Mouse (Mus musculus): ENCODE data around the gene Ptgdr2. TPM values are rescaled to one million over a fixed set of nuclear protein-coding genes. Genes with fewer than 3 reads are reported as not detected.

Ptgdr2 gene
- total RNA-seq, 2 experiments from 2014 or later, result 0.22 to 0.26 TPM

DNA sequence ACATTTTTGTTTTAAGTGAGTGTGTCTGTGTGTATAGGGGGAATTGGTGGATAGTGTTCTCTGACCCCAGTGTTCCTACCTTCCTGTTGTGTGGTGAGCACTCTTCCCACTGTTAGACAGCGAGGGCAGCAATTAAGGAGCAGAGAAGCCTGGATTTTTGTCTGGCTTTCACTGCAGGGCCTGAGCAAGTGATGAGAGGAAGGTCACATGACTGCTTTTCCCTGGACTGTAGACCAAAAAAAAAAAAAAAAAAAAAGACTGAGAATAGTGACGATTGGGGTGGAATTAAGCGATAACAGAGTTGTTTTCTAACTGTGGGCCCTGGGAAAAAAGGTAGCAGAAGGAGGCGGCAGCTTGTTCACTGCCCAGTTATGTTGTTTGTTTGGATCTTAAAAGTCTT lies 10.3 kb upstream of the Ptgdr2 start:
- DNase-seq (ENCODE audit: extremely low spot score in 1 of 2, low spot score in 1 of 2), result no peak

GRCm38 (mm10) chr19:10930641-10931040 lies 6.3 kb upstream of the Ptgdr2 start:
- DNase-seq (ENCODE audit: extremely low spot score in 1 of 2, low spot score in 1 of 2), result no peak

- no peak for DNase-seq (ENCODE audit: extremely low spot score in 1 of 2, low spot score in 1 of 2)
Measured at GRCm38 (mm10) chr19:10935029-10935428, 1.9 kb upstream of the Ptgdr2 start.

GRCm38 (mm10) chr19:10936077-10936476 lies 883 bp upstream of the Ptgdr2 start:
- DNase-seq (ENCODE audit: extremely low spot score in 1 of 2, low spot score in 1 of 2), result no peak

- no peak for DNase-seq (ENCODE audit: extremely low spot score in 1 of 2, low spot score in 1 of 2)
Measured at GRCm38 (mm10) chr19:10938771-10939170, 1.8 kb downstream of the Ptgdr2 start.

DNA sequence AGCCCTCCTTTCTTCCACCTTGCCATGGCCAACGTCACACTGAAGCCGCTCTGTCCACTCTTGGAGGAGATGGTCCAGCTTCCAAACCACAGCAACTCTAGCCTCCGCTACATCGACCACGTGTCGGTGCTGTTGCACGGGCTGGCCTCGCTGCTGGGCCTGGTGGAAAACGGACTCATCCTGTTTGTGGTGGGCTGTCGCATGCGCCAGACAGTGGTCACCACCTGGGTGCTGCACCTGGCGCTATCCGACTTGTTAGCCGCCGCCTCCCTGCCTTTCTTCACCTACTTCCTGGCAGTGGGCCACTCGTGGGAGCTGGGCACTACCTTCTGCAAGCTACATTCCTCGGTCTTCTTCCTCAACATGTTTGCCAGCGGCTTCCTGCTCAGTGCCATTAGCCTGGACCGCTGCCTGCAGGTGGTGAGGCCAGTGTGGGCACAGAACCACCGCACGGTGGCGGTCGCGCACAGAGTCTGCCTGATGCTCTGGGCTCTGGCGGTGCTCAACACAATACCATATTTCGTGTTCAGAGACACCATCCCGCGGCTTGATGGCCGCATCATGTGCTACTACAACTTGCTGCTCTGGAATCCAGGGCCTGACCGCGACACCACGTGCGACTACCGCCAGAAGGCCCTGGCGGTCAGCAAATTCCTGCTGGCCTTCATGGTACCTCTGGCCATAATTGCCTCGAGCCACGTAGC lies 3.3 kb downstream of the Ptgdr2 start:
- peak; percentile 49 to 71 for DNase-seq (ENCODE audit: extremely low spot score in 1 of 2, low spot score in 1 of 2)

- peak; percentile 20 to 26 for DNase-seq (ENCODE audit: extremely low spot score in 1 of 2, low spot score in 1 of 2)
Measured at GRCm38 (mm10) chr19:10940801-10941457, 4.0 kb downstream of the Ptgdr2 start.

- DNase-seq (ENCODE audit: extremely low spot score in 1 of 2, low spot score in 1 of 2), result no peak
Measured at GRCm38 (mm10) chr19:10943955-10944354, 7.0 kb downstream of the Ptgdr2 start.

GRCm38 (mm10) chr19:10946506-10946905 lies 9.5 kb downstream of the Ptgdr2 start:
- DNase-seq (ENCODE audit: extremely low spot score in 1 of 2, low spot score in 1 of 2), result no peak

- DNase-seq (ENCODE audit: extremely low spot score in 1 of 2, low spot score in 1 of 2), result no peak
Measured at GRCm38 (mm10) chr19:10947219-10947618, 10.3 kb downstream of the Ptgdr2 start.

GRCm38 (mm10) chr19:10948416-10948815 lies 11.5 kb downstream of the Ptgdr2 start:
- no peak for DNase-seq (ENCODE audit: extremely low spot score in 1 of 2, low spot score in 1 of 2)

DNA sequence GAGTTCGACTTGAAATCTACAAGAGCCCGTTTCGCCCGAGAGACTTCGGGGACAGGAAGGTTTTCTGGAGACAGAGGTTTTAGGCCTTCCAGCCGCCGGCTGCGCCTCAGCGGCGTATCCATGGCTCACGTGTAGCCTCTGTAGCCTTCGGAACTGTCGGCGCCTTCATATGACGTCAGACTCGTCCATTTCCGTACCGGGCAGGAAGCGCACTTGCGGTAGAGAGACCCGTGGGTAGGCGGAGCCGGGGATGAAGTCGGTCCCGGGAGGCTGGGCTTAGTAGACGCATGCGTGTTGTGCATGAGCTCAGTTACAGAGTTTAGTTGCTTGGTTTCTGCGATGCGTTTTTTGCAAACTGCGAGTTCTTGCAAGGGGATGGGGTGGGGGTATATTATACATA lies 12.2 kb downstream of the Ptgdr2 start, which contains the start of gene Ccdc86:
TSS of gene Ccdc86 (minus strand) at position 155 of the 400 bp plus-strand sequence.
- peak; percentile 88 to 95 for DNase-seq (ENCODE audit: extremely low spot score in 1 of 2, low spot score in 1 of 2)

DNA sequence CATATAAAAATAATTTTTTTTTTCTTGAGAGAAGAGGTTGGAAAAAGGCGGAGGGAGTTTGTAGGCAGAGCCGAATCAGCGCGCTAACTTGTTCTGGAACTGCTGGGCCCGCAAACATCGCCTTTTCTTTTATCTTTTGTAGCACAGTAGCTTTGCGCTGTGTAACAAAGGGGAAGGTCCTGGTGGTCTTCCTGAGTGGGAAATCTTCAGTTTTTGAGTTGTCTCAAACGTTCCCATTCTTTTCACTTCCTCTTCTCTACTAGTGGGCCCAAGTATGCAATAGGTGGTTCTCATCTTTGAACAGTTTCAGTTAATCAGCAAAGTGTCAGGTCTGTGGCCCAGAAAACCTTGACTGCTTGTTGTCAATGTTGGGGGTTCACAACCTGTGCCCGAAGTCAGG lies 12.6 kb downstream of the Ptgdr2 start:
- no peak for DNase-seq (ENCODE audit: extremely low spot score in 1 of 2, low spot score in 1 of 2)

GRCm38 (mm10) chr19:10952021-10952939 lies 15.3 kb downstream of the Ptgdr2 start:
- DNase-seq (ENCODE audit: extremely low spot score in 1 of 2, low spot score in 1 of 2), result peak in 1 of 2 experiments; percentile 12

DNA sequence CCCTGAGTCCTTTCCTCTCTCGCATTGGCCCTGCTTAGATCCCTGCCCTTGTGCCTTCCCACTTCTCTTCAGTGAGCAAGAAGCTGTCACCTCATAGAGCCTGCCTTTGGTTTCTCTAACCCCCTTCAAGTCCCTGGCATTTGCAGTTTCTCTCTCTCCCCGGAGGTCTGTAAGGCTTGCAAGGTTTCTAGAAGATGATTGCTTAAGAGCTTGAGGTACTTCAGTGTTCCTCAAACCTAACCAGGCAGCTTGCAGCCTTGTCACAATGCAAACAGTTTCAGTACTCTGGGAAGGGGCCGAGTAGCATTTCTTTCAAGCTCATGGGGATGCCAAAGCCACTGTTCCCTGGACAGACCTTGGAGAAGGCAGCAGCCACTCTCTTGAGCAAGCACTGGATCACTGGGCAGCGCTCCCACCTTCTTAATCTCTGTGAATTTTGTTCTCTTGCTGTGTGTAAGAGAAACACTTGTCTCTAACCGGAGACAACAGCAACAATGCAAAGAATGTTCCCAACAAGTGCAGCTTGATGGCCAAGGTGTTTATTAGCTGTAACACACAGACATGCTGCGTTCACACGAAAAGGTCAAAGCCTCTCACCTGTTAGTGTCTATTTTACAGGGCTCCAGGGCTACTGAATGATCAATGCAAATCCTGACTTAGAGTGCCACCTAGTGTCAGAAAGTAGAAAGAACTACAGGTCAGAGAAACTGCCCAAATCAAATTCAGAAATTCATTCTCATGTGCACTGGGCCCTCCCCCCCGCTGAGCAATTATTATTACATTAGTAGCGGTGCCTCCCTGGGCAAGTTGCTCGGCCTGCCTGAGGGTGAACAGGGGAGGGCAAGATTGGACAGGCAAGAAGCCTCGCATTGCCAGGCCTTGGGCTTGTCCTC lies 22.4 kb downstream of the Ptgdr2 start:
- DNase-seq (ENCODE audit: extremely low spot score in 1 of 2, low spot score in 1 of 2), result peak in 1 of 2 experiments; percentile 33

DNA sequence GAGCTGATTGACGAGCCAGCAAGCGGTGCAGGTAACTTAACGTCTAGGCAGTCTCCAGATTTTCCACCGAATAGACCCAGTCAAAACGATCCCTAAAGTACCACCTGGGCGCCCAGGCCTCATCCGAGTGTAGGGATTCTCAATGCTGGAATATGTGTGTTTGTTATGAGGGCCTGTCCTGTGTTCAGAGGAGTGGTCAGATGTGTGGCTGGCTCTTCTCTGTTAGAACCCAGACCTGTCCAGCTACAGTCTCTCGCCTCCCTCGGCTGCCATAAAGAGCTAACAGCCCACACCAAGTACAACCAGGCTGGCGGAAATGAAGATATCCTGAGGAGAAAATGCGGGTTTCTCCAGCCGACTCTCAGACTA lies 23.0 kb downstream of the Ptgdr2 start:
- no peak for DNase-seq (ENCODE audit: extremely low spot score in 1 of 2, low spot score in 1 of 2)

GRCm38 (mm10) chr19:10965721-10966120 lies 28.8 kb downstream of the Ptgdr2 start:
- DNase-seq (ENCODE audit: extremely low spot score in 1 of 2, low spot score in 1 of 2), result no peak

GRCm38 (mm10) chr19:10968578-10968977 lies 31.6 kb downstream of the Ptgdr2 start:
- DNase-seq (ENCODE audit: extremely low spot score in 1 of 2, low spot score in 1 of 2), result no peak

DNA sequence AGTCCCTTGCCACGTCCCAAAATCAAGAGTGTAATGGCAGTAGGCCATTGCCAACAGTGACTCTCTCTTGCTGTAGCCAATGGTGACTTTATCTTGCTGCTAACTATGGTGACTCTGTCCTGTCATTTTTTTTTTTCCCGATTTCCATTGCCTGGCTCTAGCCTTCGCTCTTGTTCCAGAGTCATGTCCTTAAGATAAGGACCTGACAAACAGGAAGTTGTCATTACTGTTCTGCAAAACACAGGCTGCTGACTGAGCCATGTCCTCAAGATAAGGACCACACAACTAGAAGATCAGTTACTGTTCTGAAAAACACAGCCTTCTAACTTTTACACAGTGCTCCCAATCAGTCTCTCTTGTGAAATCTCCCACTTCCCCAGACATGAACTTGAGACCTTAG lies 33.5 kb downstream of the Ptgdr2 start:
- no peak for DNase-seq (ENCODE audit: extremely low spot score in 1 of 2, low spot score in 1 of 2)

- DNase-seq (ENCODE audit: extremely low spot score in 1 of 2, low spot score in 1 of 2), result no peak
Measured at GRCm38 (mm10) chr19:10972660-10973059, 35.7 kb downstream of the Ptgdr2 start.

Measured in layer of hippocampus, postnatal 25 days (tissue).